Mouse (Mus musculus) right cerebral cortex, postnatal 14 days (tissue): ENCODE measurements around the gene Gm9999.
A peak's percentile ranks its signal among the peaks of the same experiment; 100 is the strongest.
"Not testable (repeated sequence)": the region's sequence is repeated elsewhere in the genome, so short reads cannot be mapped to it uniquely, and the experiment has no call there.

Experiments
- DNase-seq: peaks from one replicate; pipeline ENCODE4 v3.0.0; 2022

Gm9999 gene

DNA sequence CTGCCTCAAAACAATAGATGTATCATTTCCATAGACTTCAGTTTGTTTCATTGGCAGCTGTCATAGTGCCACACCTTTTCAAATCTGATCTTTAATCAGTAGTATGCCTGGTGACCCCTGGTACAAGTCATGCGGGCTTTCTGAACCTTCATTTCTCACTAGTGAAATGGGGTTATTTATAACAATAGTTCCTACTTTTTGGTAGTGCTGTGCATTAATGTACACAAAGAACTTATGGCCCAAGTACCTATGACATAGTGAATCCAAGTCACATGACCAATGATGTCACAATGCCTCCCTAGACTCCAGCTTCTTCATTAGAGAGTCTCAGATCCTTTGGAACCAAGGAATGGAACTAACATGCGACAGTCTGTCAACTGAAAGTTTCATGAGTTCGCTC, at the start of gene Gm9999:
Gm9999 (plus strand) TSS at position 301 of the 400 bp plus-strand sequence.
- DNase-seq, result no peak

DNA sequence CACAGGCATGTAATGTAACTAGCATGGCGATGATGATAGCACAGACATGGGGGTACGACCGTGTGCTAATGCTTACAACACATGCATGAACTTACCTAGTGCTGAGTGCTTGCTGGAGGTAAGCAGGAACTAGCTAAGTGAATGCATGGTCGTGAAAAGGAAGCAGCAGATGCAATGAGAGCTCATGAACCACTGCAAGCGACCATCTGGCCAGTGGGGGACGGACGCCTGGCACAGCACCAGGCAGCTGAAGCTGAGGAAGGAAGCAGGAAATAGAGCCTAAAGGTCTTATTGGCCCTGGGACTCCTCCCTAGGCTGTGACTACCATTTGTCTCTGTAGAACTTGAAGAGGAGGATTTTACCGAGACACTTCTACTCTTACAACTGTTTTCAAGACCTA, 48.6 kb upstream of the Gm9999 start:
- no peak for DNase-seq

DNA sequence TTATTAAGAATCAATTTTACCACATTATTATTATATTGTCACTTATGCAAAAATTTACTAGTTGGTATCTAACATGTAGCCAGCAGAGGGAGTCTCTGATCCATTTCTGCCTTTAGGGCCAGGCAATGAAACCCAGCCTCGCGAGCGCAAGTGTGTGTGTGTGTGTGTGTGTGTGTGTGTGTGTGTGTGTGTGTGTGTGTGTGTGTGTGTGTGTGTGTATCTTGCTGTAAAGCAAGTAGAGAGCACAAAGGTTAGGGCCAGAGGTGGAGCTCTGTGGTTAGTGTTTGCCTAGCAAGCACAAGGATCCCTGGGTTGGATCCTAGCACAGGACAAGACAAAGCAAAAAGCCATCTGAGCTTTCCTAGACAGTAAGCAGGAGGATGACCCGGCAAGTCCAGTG, 47.5 kb upstream of the Gm9999 start:
- DNase-seq, result peak; percentile 15

DNA sequence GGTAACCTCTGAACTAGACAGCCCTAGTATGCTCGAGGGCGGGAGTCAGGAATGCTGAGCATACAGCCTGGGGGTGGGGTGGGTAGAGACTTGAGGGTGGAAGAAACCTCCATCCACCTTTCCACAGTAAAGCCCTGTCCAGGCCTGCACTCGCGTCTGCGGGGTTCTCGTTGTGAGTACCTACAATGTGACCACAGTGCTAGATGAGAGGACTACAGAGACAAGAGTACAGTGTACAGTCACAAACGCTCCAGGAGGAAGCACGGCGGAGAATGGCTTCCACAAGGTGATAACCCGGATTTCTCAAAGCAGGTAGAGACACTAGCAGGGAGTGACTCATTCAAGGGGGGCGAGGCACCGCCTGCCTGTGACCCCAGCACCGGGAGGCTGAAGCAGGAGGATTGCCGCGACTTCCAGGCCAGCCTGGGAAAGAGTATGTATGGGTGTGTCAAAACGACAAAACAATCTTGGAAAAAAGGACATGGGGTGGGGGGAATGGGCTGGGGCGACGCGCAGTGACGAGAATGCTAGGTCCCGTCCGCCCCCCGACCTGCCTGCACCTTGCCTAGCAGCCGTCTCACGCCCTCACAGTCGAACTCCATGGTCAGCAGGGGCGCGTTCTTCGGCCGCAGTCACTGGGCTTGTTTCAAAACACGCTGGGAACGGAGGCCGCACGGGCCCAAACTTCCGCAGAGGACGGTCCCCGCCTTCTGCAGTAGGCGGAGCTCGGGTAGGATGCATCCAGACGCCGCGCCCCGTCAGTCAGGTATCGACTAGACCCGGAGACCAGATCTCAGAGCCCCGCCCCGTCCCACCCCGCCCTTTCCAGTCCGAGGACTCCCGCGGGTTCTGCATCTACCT, 25.3 kb upstream of the Gm9999 start, which contains the start of gene Uevld:
Uevld (minus strand) TSS at position 697 of the 861 bp plus-strand sequence.
- DNase-seq, result peak; percentile 93

DNA sequence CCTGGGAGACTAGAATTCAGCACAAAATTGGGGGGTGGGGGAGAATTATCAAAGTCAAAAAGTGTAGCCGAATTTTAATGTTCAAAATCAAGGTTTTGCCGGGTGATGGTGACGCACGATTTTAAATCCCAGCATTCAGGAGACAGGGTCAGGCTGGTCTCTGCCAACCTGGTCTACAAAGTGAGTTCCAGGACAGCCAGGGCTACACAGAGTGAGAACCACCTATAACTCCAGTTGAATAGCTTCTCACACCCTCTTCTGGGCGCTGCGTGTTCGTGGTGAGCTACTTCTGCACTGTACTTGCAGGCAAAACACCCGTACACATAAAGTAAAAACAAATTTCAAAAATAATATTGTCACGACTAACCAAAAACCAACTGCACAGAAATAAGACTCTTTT, 24.5 kb upstream of the Gm9999 start:
- no peak for DNase-seq

DNA sequence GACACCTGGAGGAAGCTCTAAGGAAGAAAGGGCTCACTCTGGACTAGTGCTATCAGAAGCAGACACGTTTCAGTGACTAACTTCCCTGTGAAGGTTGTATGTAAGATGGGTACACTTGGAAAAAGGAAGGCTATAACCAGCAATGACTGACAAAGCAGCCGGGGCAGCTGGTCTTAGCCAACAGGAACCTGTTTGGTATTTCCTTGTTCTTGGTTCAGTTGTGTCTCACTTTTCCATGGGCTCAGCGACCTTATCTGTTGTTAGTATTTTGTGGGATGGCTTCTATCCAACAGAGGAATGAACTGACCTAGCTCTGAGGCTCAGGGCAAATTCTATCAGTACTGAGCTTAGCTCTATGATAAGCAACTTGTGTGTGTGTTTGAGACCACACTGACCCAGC, 22.4 kb upstream of the Gm9999 start:
- DNase-seq, result no peak

DNA sequence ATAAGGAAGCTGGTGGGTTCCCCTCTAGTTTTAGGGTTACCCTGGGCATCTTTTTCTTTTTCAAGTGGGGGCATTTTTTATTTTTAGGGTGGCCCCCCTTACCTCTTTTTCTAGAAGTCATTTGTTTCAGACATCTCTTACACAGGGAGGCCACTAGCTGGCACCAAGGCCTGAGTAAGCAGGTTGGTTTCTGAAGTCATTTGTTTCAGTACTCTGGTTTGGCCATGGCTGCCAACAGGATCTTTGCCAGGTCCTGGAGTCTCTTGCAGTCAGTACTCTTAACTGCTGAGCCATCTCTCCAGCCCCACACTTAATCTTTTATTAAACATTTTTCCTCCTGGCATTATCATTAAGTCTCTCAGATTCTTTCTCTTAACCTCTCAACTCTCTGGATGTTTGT, 21.2 kb upstream of the Gm9999 start:
- DNase-seq, result no peak

DNA sequence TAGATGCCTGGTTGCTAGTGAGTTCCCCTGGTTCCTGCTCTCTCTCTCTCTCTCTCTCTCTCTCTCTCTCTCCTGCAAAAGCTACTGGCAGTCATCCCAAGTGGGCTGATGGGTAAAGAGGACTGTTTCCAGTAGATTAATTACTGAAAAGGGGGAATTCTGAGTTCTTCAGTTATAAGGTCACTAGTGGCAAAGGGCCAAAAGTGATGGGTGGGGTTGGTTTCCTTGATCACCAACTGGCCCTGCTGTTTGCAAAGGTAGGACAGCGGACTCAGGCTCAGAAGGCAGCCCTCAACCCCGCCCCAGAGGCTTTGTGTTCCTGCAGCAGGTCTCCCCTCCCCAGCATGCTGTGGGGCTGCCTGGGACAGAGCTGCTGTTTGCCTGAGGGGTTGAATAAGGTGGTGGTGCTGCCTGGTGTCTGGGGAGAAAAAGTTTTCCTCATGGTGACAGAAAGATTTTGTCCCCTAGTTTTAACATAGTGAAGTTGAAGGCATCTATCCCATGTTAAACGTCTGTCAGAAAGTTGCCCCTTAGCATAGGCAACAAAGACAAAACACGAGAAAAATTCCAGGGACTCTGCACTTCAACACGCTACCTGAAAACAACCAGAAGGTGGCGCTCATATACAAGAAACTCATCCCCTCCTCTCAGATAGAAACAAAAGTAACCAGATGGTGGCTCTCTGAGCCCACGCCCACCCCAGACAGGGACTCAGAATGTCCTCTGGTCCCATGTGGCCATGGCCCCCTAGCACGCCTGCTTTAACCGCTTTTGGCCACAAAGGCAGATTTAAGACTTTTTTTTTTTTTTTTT, 20.4 kb upstream of the Gm9999 start:
- peak; percentile 57 for DNase-seq

DNA sequence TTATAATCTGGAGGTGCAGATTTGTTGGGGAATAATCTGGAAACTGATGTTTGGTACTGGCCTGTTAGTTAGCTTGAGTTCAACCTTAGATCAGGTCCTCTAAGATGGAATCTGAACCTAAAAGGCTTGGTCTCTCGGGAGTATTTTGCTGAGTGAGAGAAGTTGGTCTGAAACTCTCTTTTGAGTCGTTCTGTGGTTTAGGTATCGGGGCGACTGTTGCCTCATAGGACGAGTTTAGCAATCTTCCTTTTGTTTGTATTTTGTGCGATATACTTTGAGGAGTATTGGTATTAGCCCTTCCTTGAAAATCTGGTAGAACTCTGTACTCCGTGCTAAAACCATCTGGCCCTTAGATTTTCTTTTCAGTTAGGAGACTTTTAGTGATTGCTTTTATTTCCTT, 19.3 kb upstream of the Gm9999 start:
- DNase-seq, result no peak

DNA sequence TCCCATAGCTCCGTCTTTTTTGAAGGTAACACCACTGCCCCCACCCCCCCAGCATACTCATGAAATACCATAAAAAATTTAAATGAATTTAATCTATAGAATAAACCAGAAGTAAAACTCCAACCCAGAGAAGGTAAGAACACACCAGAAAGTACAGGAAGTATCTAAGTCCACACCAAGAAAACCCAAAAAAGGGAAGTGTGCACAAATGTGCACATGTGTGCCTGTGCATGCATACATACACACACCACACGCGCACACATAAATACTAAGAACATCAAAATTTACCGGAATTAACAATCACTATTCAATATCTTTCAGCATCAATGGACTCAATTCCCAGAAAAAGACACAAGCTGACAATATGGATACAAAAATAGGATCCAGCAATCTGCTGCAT, 13.5 kb upstream of the Gm9999 start:
- DNase-seq, result no peak

DNA sequence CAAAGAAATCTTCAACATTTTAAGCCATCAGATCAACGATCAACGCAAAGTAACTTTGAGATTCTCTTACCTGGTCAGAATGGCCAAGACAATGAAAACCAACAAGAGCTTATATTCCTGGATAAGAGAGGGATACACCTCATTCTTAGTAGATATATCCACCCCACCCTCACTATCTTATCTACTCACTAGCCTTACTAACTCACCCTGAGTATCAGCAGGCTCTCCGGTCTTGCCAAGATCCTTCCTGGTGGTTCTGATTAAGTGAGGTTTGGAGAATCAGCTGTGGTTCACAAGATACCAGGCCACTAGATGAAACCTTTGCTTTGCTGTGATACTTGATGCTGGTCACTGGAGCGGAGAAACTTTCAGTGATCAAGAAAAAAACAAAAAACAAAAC, 8.7 kb upstream of the Gm9999 start:
- DNase-seq, result no peak

DNA sequence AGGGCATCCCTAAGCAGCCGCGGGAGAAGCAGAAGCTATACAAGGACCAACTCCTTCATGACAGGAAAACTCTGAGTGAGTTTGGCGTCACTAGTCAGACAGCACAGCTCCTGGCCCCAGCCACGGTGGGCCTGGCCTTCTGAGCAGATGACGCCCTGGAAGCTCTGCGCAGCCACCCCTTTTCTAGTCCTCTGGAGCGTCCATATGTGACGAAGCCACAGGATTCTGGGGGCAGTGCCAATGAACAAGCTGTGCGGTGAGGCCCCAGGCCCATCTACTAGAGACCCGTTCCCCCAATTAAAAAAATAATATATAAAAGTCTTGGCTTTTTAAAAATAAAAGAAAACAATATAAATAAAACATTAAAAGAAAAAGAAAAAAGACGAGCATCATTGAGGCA, 7.9 kb upstream of the Gm9999 start:
- DNase-seq, result no peak

DNA sequence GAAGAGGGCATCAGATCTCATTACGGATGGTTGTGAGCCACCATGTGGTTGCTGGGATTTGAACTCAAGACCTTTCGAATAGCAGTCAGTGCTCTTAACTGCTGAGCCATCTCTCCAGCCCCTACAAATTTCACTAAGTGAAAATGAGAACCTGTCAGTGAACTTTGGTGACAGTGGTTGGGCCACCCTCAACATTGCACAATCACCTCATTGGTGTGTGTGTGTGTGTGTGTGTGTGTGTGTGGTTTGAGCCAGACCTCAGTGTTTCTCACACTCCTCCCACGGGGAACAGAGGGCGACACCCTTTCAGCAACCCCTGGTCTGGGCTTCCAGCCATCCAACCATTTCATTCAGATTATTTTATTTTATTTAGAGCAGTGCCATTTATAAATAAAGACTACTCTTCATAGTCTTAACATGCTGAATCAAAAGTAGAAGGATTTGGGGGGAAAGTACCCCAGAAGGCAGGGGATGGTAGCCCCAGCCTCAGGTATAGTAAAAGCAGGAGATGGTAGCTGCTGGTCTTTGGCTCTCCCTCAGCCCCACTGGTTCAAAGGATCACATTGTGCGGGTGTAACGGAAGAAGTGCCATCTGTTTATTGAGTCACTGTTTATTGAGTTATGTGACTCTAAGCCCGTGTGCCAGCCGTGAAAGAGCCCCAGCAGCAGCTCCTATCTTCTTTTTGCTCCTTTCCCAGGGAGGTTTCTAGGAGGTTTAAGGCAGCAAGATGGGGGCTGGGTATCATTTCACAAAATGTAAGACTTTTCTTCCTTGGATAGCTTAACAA, 2.5 kb downstream of the Gm9999 start:
- DNase-seq, result no peak

DNA sequence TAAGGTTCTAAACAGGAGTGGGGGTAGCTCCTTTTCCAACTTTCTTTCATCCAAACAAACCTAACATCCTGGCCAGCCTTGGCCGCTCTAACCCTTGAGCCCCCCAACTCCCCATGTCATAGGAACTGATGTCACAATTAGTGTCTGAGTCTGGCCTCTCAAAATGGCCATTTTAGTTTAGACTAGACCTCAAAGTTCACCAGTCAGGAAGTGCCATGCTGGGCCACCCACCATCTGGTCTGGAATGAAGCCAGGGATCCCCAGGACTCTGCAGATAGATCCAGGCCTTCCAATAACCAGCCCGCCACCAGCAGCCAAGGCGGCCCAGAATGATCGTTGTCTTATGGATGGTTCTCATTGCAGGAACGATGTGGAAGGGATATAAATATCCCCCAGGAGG, 3.3 kb downstream of the Gm9999 start:
- no peak for DNase-seq

DNA sequence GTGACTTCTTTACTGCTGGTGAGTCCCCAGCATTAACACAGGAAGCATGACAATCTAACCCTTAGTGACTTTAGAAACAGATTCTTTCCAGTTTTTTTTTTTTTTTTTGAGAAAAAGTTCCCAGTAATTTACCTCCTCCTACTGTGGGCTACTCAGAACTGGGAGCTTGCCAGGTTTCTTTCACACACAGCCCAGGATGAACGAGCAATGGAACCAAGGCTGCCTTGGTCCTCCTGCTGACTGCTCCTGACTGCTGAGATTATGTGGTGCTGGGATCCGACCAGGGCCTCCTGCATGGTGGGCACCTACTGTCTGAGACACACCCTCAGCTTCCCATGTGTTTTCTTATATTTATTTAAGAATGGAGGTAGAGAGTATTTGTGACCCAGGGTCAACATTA, 3.7 kb downstream of the Gm9999 start:
- DNase-seq, result no peak

DNA sequence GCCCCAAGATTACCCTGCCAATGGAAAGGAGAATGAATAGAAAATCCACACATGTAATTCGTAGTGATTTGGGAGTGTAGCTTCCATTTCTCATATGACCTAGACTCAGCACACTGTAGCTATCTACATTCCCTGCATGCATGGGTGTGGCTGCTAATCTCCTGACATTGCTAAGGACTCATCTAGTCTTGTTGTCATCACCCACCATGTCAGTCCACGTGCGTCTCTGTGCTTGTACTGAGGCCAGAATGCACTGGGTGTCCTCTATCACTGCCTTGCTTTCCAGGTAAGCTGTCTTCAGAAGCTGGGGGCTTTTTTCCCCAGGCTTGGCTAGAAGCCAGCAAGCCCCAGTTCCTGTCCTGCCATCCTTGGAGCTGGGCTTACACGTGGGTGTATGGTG, 6.0 kb downstream of the Gm9999 start:
- not testable (repeated sequence) for DNase-seq

DNA sequence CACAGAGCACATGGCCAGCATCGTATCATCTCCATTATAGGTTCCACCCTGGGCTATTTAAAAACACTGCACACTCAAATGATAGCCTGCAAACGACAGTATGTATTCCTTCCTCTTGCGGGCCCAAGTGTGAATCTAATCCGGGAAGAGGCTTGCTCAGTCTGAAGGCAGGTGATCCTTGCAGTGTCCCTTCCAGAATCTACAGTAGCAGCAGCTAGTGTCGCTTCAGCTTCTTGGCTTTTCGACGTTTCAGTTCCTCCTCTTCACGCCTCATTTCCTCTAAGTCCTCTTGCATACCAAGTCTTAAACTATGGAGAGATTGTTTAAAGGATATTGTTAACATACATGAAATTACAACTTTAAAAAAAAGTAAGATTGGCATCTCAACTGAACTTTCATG, 9.7 kb downstream of the Gm9999 start:
- DNase-seq, result no peak

DNA sequence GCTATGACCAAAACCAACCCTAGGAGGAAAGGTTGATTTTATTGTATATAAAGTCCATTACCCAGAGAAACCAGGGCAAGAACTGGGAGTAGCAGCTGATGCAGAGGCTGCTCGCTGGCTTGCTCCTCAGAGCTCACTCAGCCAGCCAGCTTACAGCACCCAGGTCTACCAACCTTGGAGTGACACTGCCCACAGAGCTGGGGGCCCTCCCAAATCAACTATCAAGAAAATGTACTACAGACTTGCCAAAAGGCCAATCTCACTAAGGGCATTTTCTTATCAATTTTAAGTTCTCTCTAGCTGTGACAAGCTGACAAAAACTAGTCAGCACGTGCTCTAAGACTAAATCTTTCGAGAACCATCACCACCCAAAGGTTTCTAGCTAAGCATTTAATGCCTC, 12.2 kb downstream of the Gm9999 start:
- no peak for DNase-seq

DNA sequence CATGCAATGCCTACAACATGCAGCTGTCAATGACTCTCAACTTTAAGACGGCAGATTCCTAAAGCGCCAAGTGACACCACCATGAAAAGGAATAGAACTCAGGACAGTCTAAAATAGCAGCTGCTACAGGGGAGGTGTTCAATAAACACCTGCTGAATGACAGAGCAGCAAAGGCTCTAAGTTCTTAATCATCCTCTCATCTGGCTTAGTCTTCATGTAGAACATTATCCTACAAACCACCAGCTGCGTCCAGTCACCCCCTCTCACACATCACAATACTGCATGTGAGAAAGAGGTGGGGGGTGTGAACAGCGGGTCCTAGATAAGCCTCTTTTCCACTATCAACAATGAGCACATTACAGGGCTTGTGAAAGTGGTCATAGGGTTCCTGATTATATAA, 13.6 kb downstream of the Gm9999 start:
- no peak for DNase-seq

DNA sequence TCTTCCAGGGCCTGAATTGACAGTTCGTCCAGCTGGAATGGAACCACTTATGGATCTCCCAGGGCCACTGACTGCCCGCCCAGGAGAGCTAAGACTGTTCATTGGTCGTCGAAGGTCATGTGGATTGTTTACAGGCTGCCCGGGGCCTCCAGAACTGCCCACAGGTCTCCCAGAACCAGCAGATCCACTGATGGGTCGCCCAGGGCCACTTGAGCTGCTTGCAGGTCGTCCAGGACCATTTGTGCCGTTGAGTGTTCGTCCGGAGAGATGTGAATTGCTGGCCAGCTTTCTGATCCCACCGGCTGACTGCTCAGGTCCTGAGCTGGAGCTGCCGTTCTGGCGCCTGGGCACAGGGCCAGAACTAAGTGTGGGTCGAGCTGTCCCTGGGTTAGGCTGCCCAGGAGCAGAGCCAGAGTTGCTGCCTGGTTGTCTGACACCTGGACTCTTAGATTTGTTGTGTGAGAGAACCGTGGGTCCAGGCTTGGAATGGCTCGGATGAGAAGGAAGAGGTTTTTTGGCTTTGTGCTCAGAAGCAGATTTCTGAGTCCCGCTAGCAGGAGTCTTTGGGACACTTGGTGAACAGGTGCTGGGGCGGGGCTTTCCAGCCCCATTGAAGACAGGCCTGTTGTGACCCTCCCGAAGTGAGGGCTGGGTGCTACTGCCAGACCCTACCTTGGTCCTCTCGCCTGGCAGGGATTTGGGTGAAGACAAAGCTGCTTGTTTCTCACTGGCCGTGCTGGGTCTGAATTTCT, 14.4 kb downstream of the Gm9999 start:
- no peak for DNase-seq

DNA sequence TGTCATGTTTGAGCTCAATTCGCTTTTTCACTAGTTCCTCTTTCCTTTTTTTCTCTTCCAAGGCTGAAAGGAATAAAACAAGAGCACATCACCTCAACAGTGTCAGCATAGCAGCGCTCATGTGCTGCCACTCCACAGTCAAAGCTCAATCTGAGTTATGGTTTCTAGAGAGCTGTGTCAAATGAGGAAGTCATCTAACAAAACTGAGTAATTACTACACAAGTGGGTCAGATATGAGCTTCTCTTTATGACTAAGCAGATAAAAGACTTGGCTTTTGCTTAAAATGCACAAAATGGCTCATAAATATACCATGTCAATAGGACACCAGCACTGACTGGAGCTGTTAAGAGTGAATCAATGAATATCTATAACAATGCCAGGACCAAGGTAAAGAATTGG, 15.6 kb downstream of the Gm9999 start:
- no peak for DNase-seq

DNA sequence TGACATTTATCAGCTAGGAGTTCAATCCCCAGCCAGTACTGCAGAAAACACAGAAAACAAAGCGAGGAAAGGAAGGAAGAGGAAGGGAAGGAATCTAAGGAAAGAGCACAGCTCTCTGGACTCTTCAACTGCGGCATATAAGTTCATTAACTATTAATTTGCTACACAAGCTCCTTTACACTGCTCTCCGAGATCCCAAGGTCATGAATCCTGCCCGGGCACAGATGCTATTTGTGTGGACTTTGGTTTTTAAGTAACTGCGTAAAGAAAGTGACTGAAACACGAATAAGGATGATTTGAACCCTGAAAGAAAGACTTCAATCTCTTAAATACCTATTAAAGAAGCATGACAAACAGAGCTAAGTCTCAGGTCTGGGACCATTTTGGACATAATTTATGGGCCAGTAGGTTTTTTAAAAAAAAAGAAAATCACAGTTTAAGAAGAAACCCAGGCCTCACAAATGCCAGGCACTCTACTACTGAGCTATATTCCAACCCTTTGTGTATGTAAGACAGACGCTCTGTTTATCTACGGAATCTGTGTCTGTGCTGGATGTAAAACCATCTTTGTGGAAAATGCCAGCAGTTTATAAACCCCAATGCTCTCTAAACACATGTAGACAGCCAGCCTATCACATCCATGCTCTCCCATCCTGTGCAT, 16.7 kb downstream of the Gm9999 start:
- DNase-seq, result no peak
